In genomic region chr9:50491531-50492045, GRCm38 (mm10) we compare ENCODE assay signal across 15 mouse cellular contexts. TPM values are rescaled to one million over a fixed set of nuclear protein-coding genes. Genes with fewer than 3 reads are reported as not detected.
"Had no signal": no experiment of that assay in that cellular context is flagged by ENCODE, and none has a peak within 500 bp of the region (broad histone marks: within the 10 kb centered on the region; RNA-seq: fewer than 3 reads in every experiment).

No protein-coding gene starts in this region.

- H3K4me2 ChIP-seq: limb, embryonic 15.5 days; liver, embryonic 12.5 days; lung, embryonic 15.5 days; midbrain, embryonic 13.5 days; neural tube, embryonic 12.5 days had no signal

- H3K27me3 ChIP-seq: limb, embryonic 15.5 days; liver, embryonic 12.5 days; lung, embryonic 15.5 days; megakaryocyte, embryonic 14.5 days; midbrain, embryonic 13.5 days; neural tube, embryonic 12.5 days had no signal

- H3K36me3 ChIP-seq: limb, embryonic 15.5 days; liver, embryonic 12.5 days; lung, embryonic 15.5 days; midbrain, embryonic 13.5 days; neural tube, embryonic 12.5 days had no signal

- DNase-seq: kidney, adult 9 months; kidney, postnatal 10 days; kidney, postnatal 4 days; lung, postnatal 14 days; thymus, postnatal 25 days had no signal

- H3K9me3 ChIP-seq: limb, embryonic 15.5 days; liver, embryonic 12.5 days; lung, embryonic 15.5 days; megakaryocyte, embryonic 14.5 days; midbrain, embryonic 13.5 days; neural tube, embryonic 12.5 days had no signal

- ATAC-seq: midbrain, embryonic 13.5 days had no signal

- H3K4me3 ChIP-seq: layer of hippocampus, adult 2 months; limb, embryonic 15.5 days; liver, embryonic 12.5 days; lung, embryonic 15.5 days; megakaryocyte, embryonic 14.5 days; midbrain, embryonic 13.5 days; neural tube, embryonic 12.5 days had no signal

- H3K27ac ChIP-seq: layer of hippocampus, adult 2 months; limb, embryonic 15.5 days; liver, embryonic 12.5 days; lung, embryonic 15.5 days; macrophage; midbrain, embryonic 13.5 days; neural tube, embryonic 12.5 days; stomach, postnatal 0 days had no signal

- H3K9ac ChIP-seq: limb, embryonic 15.5 days; liver, embryonic 12.5 days; lung, embryonic 15.5 days; midbrain, embryonic 13.5 days; neural tube, embryonic 12.5 days had no signal

RNA-seq across cellular contexts. Expression of gene Plet1, which starts 2.7 kb away (rescaled TPM):
- total RNA-seq: layer of hippocampus, adult 2 months; left cerebral cortex, postnatal 10 days had no signal
- polyA plus RNA-seq: macrophage had no signal
